Mouse (Mus musculus): Measurements from ENCODE around the gene Dnah9. TPM values are rescaled to one million over a fixed set of nuclear protein-coding genes. Genes with fewer than 3 reads are reported as not detected.

Dnah9 gene
- polyA plus RNA-seq, 1 experiment from 2014 or later: not detected

- Histone ChIP-seq H3K36me3 (peaks cover 40% of the 10 kb centered on the region), H3K4me2 (no peak overlapping the region), H3K9me3 (replicated peaks) (no peaks in the 10 kb centered on the region), H3K4me1 (replicated peaks) (peaks cover 6% of the 10 kb centered on the region; the same call in 1 of the 2 replicates), H3K4me3 (no peak overlapping the region), H3K9ac (no peak overlapping the region), H3K27me3 (replicated peaks) (no peaks in the 10 kb centered on the region), H3K27ac (ENCODE audit: poor library complexity, severe bottlenecking) (no peak overlapping the region)
- ATAC-seq (ENCODE audit: insufficient number of reproducible peaks, low FRiP score): no peak
- WGBS: 16% methylated on average over 7 of the region's 7 CpGs
Observed at GRCm38 (mm10) chr11:65820877-65821276, 347.5 kb downstream of the Dnah9 start.

- Histone ChIP-seq H3K4me1 (replicated peaks) (peaks cover 9% of the 10 kb centered on the region; the same call in 1 of the 2 replicates), H3K9ac (no peak overlapping the region), H3K36me3 (peaks cover 46% of the 10 kb centered on the region), H3K9me3 (replicated peaks) (no peaks in the 10 kb centered on the region), H3K4me2 (no peak overlapping the region), H3K4me3 (no peak overlapping the region), H3K27me3 (replicated peaks) (no peaks in the 10 kb centered on the region), H3K27ac (ENCODE audit: poor library complexity, severe bottlenecking) (no peak overlapping the region)
- ATAC-seq (ENCODE audit: insufficient number of reproducible peaks, low FRiP score): no peak
- 68% methylated on average over 5 of the region's 5 CpGs for WGBS
Observed at GRCm38 (mm10) chr11:65820280-65820679, 348.1 kb downstream of the Dnah9 start.

- no peak overlapping the region for H3K4me3 ChIP-seq
- no peak overlapping the region for H3K27ac ChIP-seq (ENCODE audit: poor library complexity, severe bottlenecking)
- WGBS: 58% methylated on average over 1 of the region's 1 CpGs
- H3K9ac ChIP-seq: no peak overlapping the region
- no peaks in the 10 kb centered on the region for H3K9me3 ChIP-seq (replicated peaks)
- H3K4me1 ChIP-seq (replicated peaks): peaks cover 10% of the 10 kb centered on the region; the same call in 1 of the 2 replicates
- ATAC-seq (ENCODE audit: insufficient number of reproducible peaks, low FRiP score): no peak
- H3K36me3 ChIP-seq: peaks cover 49% of the 10 kb centered on the region
- H3K4me2 ChIP-seq: no peak overlapping the region
- H3K27me3 ChIP-seq (replicated peaks): no peaks in the 10 kb centered on the region
Observed at GRCm38 (mm10) chr11:65818193-65818592, 350.2 kb downstream of the Dnah9 start.

- H3K4me2 ChIP-seq: no peak overlapping the region
- peaks cover 18% of the 10 kb centered on the region for H3K4me1 ChIP-seq (replicated peaks)
- no peak overlapping the region for H3K9ac ChIP-seq
- WGBS: 50% methylated on average over 6 of the region's 6 CpGs
- no peak for ATAC-seq (ENCODE audit: insufficient number of reproducible peaks, low FRiP score)
- H3K36me3 ChIP-seq: peaks cover 32% of the 10 kb centered on the region
- no peaks in the 10 kb centered on the region for H3K9me3 ChIP-seq (replicated peaks)
- H3K27me3 ChIP-seq (replicated peaks): no peaks in the 10 kb centered on the region
- H3K4me3 ChIP-seq: no peak overlapping the region
- H3K27ac ChIP-seq (ENCODE audit: poor library complexity, severe bottlenecking): no peak overlapping the region
Observed at GRCm38 (mm10) chr11:65816237-65816636, 352.1 kb downstream of the Dnah9 start.

GRCm38 (mm10) chr11:65814381-65814780 is 354.0 kb downstream of the Dnah9 start:
- Histone ChIP-seq H3K4me3 (no peak overlapping the region), H3K27me3 (replicated peaks) (no peaks in the 10 kb centered on the region), H3K4me1 (replicated peaks) (peaks cover 21% of the 10 kb centered on the region), H3K9me3 (replicated peaks) (no peaks in the 10 kb centered on the region), H3K9ac (no peak overlapping the region), H3K4me2 (no peak overlapping the region), H3K36me3 (peaks cover 30% of the 10 kb centered on the region), H3K27ac (ENCODE audit: poor library complexity, severe bottlenecking) (no peak overlapping the region)
- WGBS: 89% methylated on average over 9 of the region's 9 CpGs
- ATAC-seq (ENCODE audit: insufficient number of reproducible peaks, low FRiP score): no peak

GRCm38 (mm10) chr11:65812088-65812487 is 356.3 kb downstream of the Dnah9 start:
- ATAC-seq (ENCODE audit: insufficient number of reproducible peaks, low FRiP score): no peak
- H3K27me3 ChIP-seq (replicated peaks): no peaks in the 10 kb centered on the region
- no peaks in the 10 kb centered on the region for H3K9me3 ChIP-seq (replicated peaks)
- no peak overlapping the region for H3K9ac ChIP-seq
- H3K27ac ChIP-seq (ENCODE audit: poor library complexity, severe bottlenecking): no peak overlapping the region
- no peak overlapping the region for H3K4me2 ChIP-seq
- peaks cover 23% of the 10 kb centered on the region for H3K36me3 ChIP-seq
- whole genome bisulfite sequencing: 33% methylated on average over 5 of the region's 5 CpGs
- no peak overlapping the region for H3K4me3 ChIP-seq
- H3K4me1 ChIP-seq (replicated peaks): peaks cover 28% of the 10 kb centered on the region

- peaks cover 17% of the 10 kb centered on the region for H3K4me1 ChIP-seq (replicated peaks)
- peak overlapping the region; percentile 76 for H3K4me3 ChIP-seq
- no peak for ATAC-seq (ENCODE audit: insufficient number of reproducible peaks, low FRiP score)
- peak overlapping the region; percentile 90 for H3K4me2 ChIP-seq
- H3K36me3 ChIP-seq: no peaks in the 10 kb centered on the region
- 39% methylated on average over 7 of the region's 7 CpGs for WGBS
- peak overlapping the region; percentile 87 for H3K27ac ChIP-seq (ENCODE audit: poor library complexity, severe bottlenecking)
- H3K9ac ChIP-seq: peak overlapping the region; percentile 75
- no peaks in the 10 kb centered on the region for H3K9me3 ChIP-seq (replicated peaks)
- no peaks in the 10 kb centered on the region for H3K27me3 ChIP-seq (replicated peaks)
Observed at GRCm38 (mm10) chr11:65807601-65808000, 360.8 kb downstream of the Dnah9 start.

GRCm38 (mm10) chr11:65806909-65807504 is 361.3 kb downstream of the Dnah9 start, which contains the start of gene Zkscan6:
Zkscan6 (plus strand) TSS chr11:65807175.
- H3K4me3 ChIP-seq: peak within 1 kb of the TSS; percentile 76
- H3K9me3 ChIP-seq (replicated peaks): no peaks in the 10 kb centered on the region
- no peaks in the 10 kb centered on the region for H3K27me3 ChIP-seq (replicated peaks)
- peak; percentile 99 for ATAC-seq (ENCODE audit: insufficient number of reproducible peaks, low FRiP score)
- H3K27ac ChIP-seq (ENCODE audit: poor library complexity, severe bottlenecking): peak within 1 kb of the TSS; percentile 87
- WGBS: under 1% methylated on average over 58 of the region's 58 CpGs
- peak within 1 kb of the TSS; percentile 75 for H3K9ac ChIP-seq
- peaks cover 11% of the 10 kb centered on the region for H3K4me1 ChIP-seq (replicated peaks)
- H3K4me2 ChIP-seq: peak within 1 kb of the TSS; percentile 90
- H3K36me3 ChIP-seq: no peaks in the 10 kb centered on the region

- H3K36me3 ChIP-seq: no peaks in the 10 kb centered on the region
- H3K9me3 ChIP-seq (replicated peaks): no peaks in the 10 kb centered on the region
- WGBS: 1% methylated on average over 20 of the region's 20 CpGs
- peaks cover 9% of the 10 kb centered on the region for H3K4me1 ChIP-seq (replicated peaks)
- H3K4me2 ChIP-seq: peak overlapping the region; percentile 90
- peak overlapping the region; percentile 76 for H3K4me3 ChIP-seq
- H3K27me3 ChIP-seq (replicated peaks): no peaks in the 10 kb centered on the region
- H3K9ac ChIP-seq: peak overlapping the region; percentile 75
- ATAC-seq (ENCODE audit: insufficient number of reproducible peaks, low FRiP score): peak; percentile 14
- H3K27ac ChIP-seq (ENCODE audit: poor library complexity, severe bottlenecking): peak overlapping the region; percentile 65
Observed at GRCm38 (mm10) chr11:65806321-65806904, 361.9 kb downstream of the Dnah9 start.

- no peaks in the 10 kb centered on the region for H3K4me1 ChIP-seq (replicated peaks)
- H3K9me3 ChIP-seq (replicated peaks): no peaks in the 10 kb centered on the region
- no peaks in the 10 kb centered on the region for H3K36me3 ChIP-seq
- ATAC-seq (ENCODE audit: insufficient number of reproducible peaks, low FRiP score): no peak
- H3K27ac ChIP-seq (ENCODE audit: poor library complexity, severe bottlenecking): no peak overlapping the region
- no peak overlapping the region for H3K9ac ChIP-seq
- no peak overlapping the region for H3K4me3 ChIP-seq
- WGBS: 56% methylated on average over 3 of the region's 3 CpGs
- H3K4me2 ChIP-seq: no peak overlapping the region
- H3K27me3 ChIP-seq (replicated peaks): no peaks in the 10 kb centered on the region
Observed at GRCm38 (mm10) chr11:65801899-65802298, 366.5 kb downstream of the Dnah9 start.

- ATAC-seq (ENCODE audit: insufficient number of reproducible peaks, low FRiP score): no peak
- Histone ChIP-seq H3K4me1 (replicated peaks) (0 out of 2 replicates have a peak, but pooled peaks cover 9% of the 10 kb centered on the region), H3K27me3 (replicated peaks) (no peaks in the 10 kb centered on the region), H3K27ac (ENCODE audit: poor library complexity, severe bottlenecking) (no peak overlapping the region), H3K4me3 (no peak overlapping the region), H3K36me3 (no peaks in the 10 kb centered on the region), H3K9me3 (replicated peaks) (no peaks in the 10 kb centered on the region), H3K9ac (no peak overlapping the region), H3K4me2 (no peak overlapping the region)
- WGBS: 86% methylated on average over 1 of the region's 1 CpGs
Observed at GRCm38 (mm10) chr11:65795896-65796295, 372.5 kb downstream of the Dnah9 start.
